Mouse (Mus musculus) megakaryocyte, adult 5-6 weeks (primary cell): ENCODE data around the gene Hs3st5. TPM values are rescaled to one million over a fixed set of nuclear protein-coding genes. Genes with fewer than 3 reads are reported as not detected.
"Not testable (repeated sequence)": the region's sequence is repeated elsewhere in the genome, so short reads cannot be mapped to it uniquely, and the experiment has no call there.

Source experiments
- ATAC-seq: 2 replicates; pipeline ENCODE4 v1.8.0; 2016; ENCODE audit warnings: mild to moderate bottlenecking, inconsistent platforms; ENCODE audit not compliant: poor library complexity, severe bottlenecking
- total RNA-seq, 2 experiments: library from RNA; stranded (forward) in 1 of 2; stranded (reverse) in 1 of 2; fragments of 153-499, 151-499 nt in 1 of 2; fragments of 221-1000, 200-1000 nt in 1 of 2; gene quantifications; 2 replicates each; pipeline versions ENCODE4 v1.2.3 to v1.2.4; 2015 to 2017

Gene Hs3st5
- not detected in 2 replicates for total RNA-seq (2015)
- not detected in 2 replicates for total RNA-seq (2017)

- ATAC-seq = no peak
These were observed at the start of gene Hs3st5 for GRCm38 (mm10) chr10:36506727-36507555. Hs3st5 (plus strand) TSS chr10:36506814.

GRCm38 (mm10) chr10:36468664-36469063 lies 38.0 kb upstream of the Hs3st5 start:
- no peak for ATAC-seq

GRCm38 (mm10) chr10:36471135-36471534 lies 35.5 kb upstream of the Hs3st5 start:
- ATAC-seq = no peak

GRCm38 (mm10) chr10:36474834-36475233 lies 31.8 kb upstream of the Hs3st5 start:
- no peak for ATAC-seq

GRCm38 (mm10) chr10:36477543-36477942 lies 29.1 kb upstream of the Hs3st5 start:
- ATAC-seq = no peak

- ATAC-seq = no peak
These were observed 23.3 kb upstream of the Hs3st5 start for GRCm38 (mm10) chr10:36483362-36483761.

GRCm38 (mm10) chr10:36484011-36484410 lies 22.6 kb upstream of the Hs3st5 start:
- no peak for ATAC-seq

- no peak for ATAC-seq
These were observed 21.8 kb upstream of the Hs3st5 start for GRCm38 (mm10) chr10:36484728-36485300.

GRCm38 (mm10) chr10:36493566-36493965 lies 13.0 kb upstream of the Hs3st5 start:
- no peak for ATAC-seq

GRCm38 (mm10) chr10:36499713-36500112 lies 6.9 kb upstream of the Hs3st5 start:
- no peak for ATAC-seq

GRCm38 (mm10) chr10:36506033-36506726 lies 434 bp upstream of the Hs3st5 start:
- no peak for ATAC-seq

GRCm38 (mm10) chr10:36507556-36507870 lies 899 bp downstream of the Hs3st5 start:
- ATAC-seq = no peak

- ATAC-seq = no peak
These were observed 1.5 kb downstream of the Hs3st5 start for GRCm38 (mm10) chr10:36507991-36508546.

GRCm38 (mm10) chr10:36509477-36509876 lies 2.9 kb downstream of the Hs3st5 start:
- ATAC-seq = no peak

- ATAC-seq = no peak
These were observed 17.3 kb downstream of the Hs3st5 start for GRCm38 (mm10) chr10:36523881-36524280.

GRCm38 (mm10) chr10:36533633-36534335 lies 27.2 kb downstream of the Hs3st5 start:
- ATAC-seq = no peak

GRCm38 (mm10) chr10:36546622-36547021 lies 40.0 kb downstream of the Hs3st5 start:
- no peak for ATAC-seq

GRCm38 (mm10) chr10:36547713-36548112 lies 41.1 kb downstream of the Hs3st5 start:
- not testable (repeated sequence) for ATAC-seq

GRCm38 (mm10) chr10:36554057-36554456 lies 47.4 kb downstream of the Hs3st5 start:
- ATAC-seq = no peak

GRCm38 (mm10) chr10:36554941-36555888 lies 48.6 kb downstream of the Hs3st5 start:
- ATAC-seq = no peak
